Mouse (Mus musculus) naive thymus-derived CD4-positive, alpha-beta T cell, adult 2 months (primary cell): ENCODE results near the gene Sema6d.

ENCODE experiments used
- DNase-seq: peaks from one replicate; pipeline ENCODE4 v3.0.0-alpha.2; 2011; ENCODE audit warnings: low read depth

Sema6d gene

GRCm38 (mm10) chr2:124401727-124402380, 312.1 kb downstream of the Sema6d start:
- DNase-seq: no peak

GRCm38 (mm10) chr2:124403571-124403970, 313.8 kb downstream of the Sema6d start:
- DNase-seq: no peak

GRCm38 (mm10) chr2:124403981-124404380, 314.2 kb downstream of the Sema6d start:
- DNase-seq: no peak

- DNase-seq: no peak
Measured at GRCm38 (mm10) chr2:124404631-124405562, 315.1 kb downstream of the Sema6d start.

- DNase-seq: no peak
Measured at GRCm38 (mm10) chr2:124408956-124409355, 319.2 kb downstream of the Sema6d start.

DNA sequence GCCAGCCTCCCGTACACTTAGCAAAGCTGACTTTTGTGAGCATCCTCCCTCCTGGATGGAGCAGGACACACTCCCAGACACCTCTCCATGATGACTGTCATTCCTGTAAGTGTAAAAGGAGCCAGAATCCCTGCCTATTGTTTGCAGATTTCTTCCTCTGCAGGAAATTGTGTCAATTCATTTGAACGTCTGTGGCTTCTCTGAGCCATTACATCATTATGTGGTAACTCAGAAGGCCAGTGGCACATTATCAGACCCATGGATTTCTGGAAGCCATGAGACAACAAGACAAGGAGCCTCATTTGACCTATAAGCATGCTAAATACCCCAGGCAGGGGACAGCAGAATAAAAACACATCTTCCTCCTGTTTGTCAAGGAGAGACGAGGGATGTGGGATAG, 327.0 kb downstream of the Sema6d start:
- no peak for DNase-seq

DNA sequence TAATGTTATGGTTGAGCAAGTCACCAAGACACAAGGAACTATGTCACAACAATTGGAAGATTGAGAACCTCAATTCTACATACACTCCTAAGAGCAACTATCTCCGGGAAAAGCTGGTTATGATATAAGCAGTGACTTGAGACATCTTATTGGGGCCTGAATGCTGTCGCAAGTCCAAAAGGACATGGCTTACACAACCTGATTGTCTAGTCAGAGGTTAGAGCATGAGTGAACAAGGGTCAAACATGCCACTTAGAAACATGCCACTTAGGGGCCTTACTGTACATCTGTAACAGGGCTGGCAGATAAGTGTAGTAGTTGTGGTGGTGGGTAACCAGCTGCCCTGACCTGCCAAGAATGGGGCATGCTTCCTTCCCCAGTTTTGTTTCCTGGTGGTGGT, 328.6 kb downstream of the Sema6d start:
- DNase-seq: no peak

DNA sequence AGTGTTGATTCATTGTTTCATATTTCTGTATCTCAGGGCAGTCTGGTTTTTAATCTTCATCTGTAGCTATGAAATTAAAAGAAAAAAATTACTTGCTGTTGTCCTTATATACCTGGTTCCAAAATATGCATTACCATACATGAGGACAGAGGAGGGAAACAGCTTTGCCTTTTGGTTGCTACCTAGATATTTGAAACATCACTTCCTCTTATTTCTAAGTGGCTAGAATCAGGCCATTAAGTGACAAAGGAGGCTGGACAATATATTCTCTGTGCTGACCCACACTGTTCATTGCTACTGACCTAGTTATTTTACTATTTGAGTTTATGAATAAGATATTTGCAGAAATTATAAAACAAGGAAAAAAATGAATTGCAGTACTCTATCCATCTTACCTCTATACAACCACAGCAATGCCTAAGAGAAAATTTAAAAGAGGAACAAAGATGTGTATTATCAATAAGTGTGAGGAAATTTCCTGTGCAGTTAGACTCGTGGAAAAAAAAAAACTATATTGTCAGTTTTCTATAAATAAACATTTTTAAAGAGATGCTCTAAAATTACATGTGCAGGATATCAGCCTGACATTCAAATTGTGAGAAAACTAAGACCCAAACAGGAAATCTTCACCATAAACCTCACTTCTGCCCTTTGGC, 330.5 kb downstream of the Sema6d start:
- DNase-seq: no peak

- no peak for DNase-seq
Measured at GRCm38 (mm10) chr2:124429744-124430143, 340.0 kb downstream of the Sema6d start.

DNA sequence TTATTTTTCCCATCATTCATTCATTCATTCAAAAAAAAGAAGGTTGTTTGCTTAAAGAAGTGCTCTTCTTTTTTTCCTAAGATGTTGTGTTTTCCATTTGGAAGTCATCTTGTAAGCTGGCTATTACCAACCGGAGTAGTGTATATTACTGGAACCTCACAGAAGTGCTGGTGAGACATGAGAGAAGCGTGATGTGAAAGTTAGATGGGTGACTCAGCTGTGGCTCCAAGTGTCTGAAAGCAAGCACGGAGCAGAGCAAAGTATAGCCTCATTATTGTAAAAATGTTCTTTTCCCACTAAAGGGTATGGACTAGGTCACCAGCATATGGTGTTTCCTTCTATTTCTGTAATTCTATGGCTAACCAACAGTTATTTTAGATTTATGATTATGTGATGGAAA, 340.9 kb downstream of the Sema6d start:
- DNase-seq: no peak

DNA sequence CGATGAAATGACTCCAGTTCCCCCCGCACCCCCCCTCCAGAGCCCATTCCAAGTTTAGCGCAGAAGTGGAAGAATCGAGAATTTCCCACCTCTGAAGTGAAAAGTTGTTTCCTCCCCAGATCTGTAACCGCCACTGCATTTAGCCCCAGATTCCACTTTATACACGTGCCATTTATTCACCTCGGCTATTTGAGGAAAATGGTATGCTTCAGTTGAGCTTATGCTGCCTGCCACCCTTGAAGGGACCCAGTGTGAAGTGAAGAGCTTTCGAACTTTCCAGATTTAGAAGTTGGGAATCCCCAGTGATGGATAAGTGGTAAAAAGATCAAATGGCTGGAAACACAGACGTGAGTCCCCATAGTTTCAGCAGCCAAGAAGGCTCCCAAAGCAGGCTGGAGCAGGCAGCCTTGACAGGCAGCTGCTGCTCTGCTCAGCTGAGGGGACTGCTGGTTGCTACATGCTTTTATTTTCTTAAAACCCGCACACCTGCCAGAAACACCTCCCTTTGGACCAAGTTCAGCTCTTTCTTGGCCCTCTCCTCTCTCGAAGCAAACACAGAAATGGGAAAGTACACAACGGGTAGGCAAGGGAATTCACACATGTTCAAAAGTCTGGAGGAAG, 345.7 kb downstream of the Sema6d start:
- no peak for DNase-seq

GRCm38 (mm10) chr2:124436704-124437103, 346.9 kb downstream of the Sema6d start:
- no peak for DNase-seq

DNA sequence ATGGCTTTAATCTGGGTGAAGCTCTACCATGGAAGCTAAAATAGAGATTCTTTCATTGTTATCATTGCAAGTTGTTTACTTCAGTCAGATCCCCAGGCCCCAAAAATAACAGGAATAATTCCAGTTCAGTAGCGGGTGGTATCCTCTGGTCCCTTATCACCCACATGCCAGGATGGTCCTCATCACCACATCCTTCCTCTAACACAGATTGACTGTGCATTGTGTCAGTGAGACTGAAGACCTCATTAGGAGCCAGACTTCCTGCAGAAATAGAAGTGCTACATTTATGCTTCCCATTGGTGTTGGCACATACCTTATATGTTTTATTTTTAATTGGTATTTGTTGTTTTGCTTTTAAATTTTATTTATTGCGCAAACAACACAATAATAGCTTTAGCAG, 354.4 kb downstream of the Sema6d start:
- DNase-seq: no peak

GRCm38 (mm10) chr2:124455881-124456280, 366.1 kb downstream of the Sema6d start:
- no peak for DNase-seq

GRCm38 (mm10) chr2:124456999-124457398, 367.2 kb downstream of the Sema6d start:
- DNase-seq: no peak

DNA sequence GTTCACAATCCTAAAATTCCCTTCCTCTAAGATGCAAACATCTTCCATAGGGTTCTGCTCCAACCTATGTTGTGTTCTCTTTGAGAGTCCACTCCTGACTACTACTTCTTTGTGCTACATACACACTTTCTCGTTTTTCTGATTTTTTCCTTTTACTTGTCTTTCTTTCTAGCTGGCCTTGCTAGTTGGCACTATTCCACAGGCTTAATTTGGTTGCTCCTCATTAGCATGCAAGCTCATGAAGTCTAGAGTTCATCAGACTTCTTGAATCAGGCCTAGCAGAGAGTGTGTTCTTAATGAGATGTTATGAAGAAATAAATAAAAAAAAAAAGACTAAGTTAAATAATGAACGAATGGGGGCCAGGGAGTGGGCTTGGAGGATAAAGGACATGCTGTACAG, 368.3 kb downstream of the Sema6d start:
- DNase-seq: no peak

GRCm38 (mm10) chr2:124460956-124461355, 371.2 kb downstream of the Sema6d start:
- no peak for DNase-seq

- no peak for DNase-seq
Measured at GRCm38 (mm10) chr2:124461378-124461851, 371.6 kb downstream of the Sema6d start.

DNA sequence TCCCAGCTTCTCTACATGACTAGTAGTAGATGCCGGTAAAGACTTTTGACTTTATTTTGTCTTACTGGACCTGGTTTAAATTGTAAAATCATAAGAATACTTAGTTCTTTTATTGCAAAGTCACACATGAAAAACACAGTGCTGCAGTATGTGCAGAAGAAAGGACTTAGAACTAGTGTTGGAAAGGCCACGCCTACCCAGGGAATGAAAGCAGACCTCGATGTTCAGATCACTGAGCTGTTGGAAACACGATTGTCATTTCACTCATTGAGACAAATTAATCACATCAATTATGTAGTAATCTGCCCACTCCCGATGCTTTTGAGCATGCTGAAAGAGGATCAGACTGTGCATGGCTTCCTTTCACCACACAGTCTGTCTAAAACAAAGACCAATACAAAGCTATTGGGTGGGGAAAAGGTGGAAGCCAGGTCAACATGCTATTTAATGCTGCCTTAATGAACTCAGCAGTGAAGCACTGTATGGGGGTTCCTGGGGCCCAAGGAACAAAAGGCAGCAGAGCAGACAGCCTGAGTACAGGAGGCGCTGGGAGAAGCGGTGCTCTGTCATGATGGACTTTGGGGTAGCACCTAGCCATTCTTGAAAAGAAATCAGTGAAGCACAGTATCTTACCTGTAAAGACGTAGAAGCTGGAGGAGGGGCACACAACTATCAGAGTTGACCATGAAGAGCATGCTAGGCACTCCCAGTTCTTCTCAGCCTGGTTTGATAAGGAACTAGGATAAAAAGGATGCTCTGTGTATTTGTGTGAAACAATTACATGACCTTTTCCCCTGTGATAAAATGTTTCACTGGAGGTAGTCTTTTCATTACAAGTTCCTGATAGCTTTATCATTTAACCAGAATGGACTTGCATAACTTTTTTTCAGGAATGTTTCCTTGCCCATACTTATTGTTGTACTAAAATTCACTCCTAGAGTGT, 375.5 kb downstream of the Sema6d start:
- DNase-seq: no peak

DNA sequence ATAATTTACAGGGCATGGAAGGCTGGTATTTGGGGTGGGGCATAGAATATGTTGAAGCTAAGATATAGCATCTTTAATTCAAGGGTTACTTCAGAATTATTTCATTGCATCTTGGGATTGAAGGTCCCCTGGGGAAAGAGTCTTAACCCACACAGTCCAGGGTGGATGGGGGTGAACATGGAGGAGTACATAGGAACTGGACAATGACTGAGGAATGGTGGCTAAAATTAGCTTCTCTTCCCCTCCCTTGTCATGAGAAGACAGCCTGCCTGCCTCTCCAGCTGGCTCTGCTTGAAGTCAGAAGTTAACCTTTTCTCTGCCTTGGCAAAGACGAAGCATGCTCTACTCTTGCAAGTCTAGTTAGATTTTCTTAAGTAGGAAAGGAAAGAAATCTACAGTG, 377.7 kb downstream of the Sema6d start:
- DNase-seq: no peak
